Mouse (Mus musculus) large intestine, adult 2 months (tissue): ENCODE data around the gene Pla2g4b. TPM values are rescaled to one million over a fixed set of nuclear protein-coding genes. Genes with fewer than 3 reads are reported as not detected.

Experiments used
- DNase-seq: peaks from one replicate; pipeline ENCODE4 v3.0.0-alpha.2; 2012; ENCODE audit warnings: low read depth, low spot score
- WGBS: fragments of 180-500 bp; shearing (Covaris S2); methylation state at CpG from one replicate; pipeline ENCODE4 v1.1.7; 2018; 5-methylcytosine and 5-hydroxymethylcytosine counted together
- polyA plus RNA-seq: library from polyadenylated mRNA; depleted of rRNA; stranded (reverse); fragments of >200 nt; gene quantifications from 2 replicates; pipeline ENCODE4 v1.2.3, GENCODE M21; 2012

Gene Pla2g4b
- polyA plus RNA-seq, 1 experiment = 3.2 TPM

DNA sequence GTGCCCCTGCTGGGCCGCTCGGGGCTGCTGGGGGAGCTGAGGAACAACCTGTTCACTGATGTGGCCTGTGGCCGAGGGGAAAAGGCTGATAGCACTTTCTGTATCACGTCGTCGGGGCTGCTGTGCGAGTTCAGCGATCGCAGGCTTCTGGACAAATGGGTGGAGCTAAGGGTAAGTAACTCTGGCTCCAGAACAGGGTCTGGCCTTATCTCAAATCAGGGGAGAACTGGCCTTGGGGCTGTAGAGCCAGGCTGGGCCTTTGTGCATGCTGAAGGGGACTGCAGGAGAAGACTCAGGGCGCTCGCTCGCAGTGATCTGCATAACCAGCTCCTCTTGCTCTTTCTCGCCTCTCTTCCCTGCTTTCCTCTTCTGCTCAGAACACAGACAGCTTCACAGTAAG, 20.3 kb upstream of the Pla2g4b start:
- no peak for DNase-seq
- WGBS = 89% methylated on average over 13 of the region's 13 CpGs

DNA sequence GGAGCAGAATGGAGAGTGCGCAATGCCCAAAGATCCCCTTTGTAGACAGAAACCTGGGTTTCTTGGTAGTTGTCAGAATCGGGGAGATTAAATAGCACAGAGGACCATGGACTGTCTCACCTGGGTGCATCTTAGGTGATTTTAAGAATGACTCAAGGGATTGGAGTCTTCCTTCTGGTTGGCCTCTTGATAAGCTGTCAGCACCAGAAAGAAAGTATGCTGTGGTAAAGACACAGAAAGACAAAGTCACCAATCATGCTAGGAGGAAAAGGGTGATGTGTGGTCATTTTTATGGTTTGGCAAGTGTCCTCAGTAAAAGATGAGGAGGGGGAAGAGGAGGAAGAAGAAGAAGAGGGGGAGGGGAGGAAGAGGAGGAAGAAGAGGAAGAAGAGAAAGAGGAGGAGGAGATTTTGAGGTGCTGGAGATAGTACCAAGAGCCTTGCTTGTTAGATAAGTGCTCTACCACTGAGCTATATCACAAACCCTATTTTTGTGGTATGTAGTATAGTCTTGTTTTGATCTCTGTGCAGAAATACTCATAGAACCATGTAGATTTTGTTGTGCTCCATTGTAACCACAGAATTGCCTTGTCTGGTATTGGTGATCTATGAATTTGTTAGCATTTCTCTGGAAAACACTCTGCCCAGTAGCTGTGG, 19.3 kb upstream of the Pla2g4b start:
- WGBS = 95% methylated on average over 2 of the region's 2 CpGs
- DNase-seq = no peak

DNA sequence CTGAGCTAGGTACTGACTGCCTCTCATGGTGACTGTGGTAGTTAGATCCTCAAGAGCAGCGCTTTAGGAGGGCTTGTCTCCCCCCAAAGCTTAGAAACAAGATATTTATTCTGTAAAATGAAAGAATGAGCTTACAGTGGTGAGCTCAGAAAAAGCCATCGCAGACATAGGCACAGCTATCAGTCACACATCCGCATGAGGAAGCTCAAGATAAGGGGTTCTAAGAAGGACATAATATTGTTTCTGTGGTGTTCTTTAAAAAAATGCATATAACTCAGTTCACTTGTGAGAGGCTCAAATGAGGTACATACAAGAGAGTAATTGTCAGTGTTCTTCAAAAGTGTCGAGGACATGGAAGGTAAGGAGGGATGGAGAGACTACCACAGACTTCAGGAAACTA, 17.3 kb upstream of the Pla2g4b start:
- 96% methylated on average over 4 of the region's 4 CpGs for WGBS
- no peak for DNase-seq

DNA sequence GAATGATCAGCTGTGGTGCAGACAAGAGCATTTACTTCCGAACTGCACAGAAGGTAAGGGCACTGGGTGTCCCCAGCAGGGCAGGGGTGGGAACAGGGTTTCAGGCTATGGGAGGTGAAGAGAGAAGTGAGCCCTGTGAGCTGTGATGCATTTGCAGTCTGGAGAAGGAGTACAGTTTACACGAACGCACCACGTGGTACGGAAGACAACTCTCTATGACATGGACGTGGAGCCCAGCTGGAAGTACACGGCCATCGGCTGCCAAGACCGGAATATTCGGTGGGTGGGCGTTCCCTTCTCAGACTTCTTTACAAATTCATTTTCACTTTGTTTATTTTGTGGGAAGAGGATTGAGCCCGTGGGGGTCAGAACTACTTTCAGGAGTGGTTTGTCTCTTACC, 15.6 kb upstream of the Pla2g4b start:
- DNase-seq = no peak
- WGBS = 81% methylated on average over 12 of the region's 12 CpGs

DNA sequence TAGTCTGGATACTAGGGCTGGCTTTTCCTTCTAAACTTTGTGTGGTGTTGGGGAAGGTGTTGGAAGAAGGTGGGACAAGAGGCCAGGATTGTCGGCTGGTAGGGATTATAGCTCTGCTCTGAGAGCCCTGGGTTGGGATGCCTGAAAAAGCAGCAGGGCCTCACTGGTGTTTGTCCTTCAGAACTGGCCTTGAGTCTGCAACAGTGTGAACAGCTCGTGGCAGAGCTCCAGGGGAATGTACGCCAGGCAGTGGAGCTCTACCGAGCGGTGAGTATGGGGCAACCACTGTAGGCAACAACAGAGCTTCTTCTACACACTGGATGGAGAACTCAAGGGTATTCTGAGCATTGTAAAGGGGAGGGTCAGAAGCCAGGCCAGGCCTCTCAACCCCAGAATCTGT, 8.9 kb upstream of the Pla2g4b start:
- no peak for DNase-seq
- 80% methylated on average over 5 of the region's 5 CpGs for WGBS

DNA sequence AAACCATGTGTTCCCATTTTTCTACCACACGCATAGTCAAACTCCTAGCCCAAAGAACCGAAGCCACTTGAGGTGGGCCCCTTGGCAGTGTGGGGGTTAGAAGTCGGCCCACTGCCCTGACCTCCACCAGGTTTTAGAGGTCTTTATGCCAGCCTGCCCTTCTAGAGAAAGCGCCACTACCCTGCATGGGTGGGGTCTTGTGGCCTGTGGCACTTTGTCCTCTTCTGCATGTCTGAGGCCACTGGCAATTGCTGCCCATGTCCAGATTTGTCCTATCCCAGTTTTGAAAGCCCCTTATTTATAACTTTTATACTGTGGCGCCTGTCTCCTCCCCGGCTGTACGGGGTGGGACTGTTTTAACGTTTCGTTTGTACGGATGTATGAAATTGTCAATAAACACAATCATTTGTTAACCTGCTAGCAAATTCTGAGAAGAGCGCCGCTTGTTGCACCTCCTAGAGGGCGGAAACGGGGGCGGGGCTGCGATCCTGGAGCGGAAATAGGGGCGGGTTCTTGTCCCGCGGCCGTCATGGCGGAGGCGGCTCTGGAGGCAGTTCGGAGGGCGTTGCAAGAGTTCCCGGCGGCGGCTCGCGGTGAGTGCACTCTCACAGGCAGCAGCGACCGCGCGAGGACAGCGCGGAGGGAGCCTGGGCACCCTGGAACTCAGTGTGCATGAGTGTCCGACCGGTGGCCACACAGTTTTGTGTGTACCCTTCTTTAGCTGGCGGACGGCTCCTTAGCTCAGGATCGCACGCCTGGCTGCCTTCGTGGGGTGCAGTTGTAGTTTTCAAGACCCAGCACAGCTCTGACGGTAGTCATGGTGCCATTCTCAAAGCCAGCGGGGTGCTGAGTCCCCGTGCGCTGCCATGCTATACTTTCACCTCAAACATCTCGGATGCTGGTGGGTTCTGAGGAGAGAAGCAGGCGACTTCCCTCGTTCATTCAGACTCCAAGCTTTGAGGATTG, 6.0 kb upstream of the Pla2g4b start, which contains the start of the genes Jmjd7 and Gm28042:
Gene Jmjd7 (plus strand): TSS at position 500 of the 966 bp plus-strand sequence.
Gene Gm28042 (plus strand): TSS at position 510 of the 966 bp plus-strand sequence.
- peak; percentile 73 for DNase-seq
- 6% methylated on average over 50 of the region's 50 CpGs for WGBS

DNA sequence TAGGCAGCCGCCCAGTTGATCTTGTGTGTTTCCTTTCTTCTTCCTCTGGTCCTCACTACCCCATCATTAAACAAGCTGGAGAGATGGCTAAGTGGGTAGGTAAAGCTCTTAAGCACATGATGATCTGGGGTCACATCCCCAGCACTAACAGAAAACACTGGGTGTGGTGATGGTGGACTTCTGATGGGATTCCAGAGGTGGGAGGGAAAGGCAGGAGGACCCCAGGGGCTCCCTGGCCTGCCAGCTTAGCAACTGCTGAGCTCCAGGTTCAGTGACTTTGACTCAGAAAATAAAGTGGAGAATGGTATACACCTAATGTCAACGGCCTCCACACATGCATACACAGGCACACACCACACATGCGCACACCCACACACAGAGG, 5.3 kb upstream of the Pla2g4b start:
- no peak for DNase-seq
- WGBS = 27% methylated on average over 3 of the region's 3 CpGs

DNA sequence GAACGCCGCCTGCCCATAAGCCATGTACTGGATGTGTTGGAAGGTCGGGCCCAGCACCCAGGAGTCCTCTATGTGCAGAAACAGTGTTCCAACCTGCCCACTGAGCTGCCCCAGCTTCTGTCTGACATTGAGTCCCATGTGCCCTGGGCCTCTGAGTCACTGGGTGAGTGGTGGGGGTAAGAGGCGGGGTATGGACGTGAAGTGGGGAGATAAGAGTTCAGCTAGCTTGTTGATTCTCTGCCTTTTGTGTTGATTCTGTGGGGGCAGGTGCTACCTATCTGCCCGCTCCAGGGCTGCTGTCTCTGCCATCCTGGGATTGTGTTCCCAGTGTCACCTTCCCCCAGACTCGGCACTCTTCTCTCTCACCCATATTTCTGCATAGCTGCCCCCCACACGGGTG, 2.8 kb upstream of the Pla2g4b start:
- 89% methylated on average over 8 of the region's 8 CpGs for WGBS
- DNase-seq = no peak

DNA sequence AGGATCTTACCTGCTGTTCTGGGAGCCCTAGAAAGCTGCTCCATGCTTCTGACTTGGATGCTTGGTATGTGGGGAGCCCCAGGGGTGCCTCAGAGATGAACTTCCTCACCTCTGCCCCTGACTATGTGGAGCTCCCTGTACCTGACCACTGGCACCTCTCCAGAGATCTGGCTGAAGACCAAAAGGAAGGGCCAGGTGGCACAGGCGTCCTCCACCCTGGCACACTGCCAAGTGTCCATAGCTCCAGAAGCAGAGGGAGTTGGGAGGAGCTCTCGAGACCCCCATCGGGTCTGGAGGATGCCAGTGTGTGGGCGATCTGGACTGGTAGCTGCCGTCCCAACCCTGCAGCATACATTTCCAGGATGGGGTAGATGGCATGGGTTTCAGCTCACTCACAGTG, 509 bp downstream of the Pla2g4b start:
- DNase-seq = no peak
- 65% methylated on average over 5 of the region's 5 CpGs for WGBS

DNA sequence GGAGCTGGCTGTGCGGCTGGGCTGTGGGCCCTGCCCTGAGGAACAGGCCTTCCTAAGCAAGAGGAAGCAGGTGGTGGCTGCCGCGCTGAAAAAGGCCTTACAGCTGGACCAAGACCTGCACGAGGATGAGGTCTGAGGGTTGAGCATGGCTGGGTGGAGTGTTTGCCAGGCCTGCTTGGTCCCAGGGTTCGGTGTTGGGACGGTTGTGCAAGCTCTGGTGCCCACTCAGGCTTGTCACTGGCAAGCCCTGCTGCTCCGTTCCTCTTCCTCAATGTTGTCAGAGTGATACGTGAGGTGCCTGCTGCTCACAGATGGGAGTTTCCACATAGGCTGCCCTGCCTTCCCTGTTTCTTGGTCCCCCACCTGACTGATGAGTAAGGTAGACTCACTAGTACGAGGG, 4.5 kb downstream of the Pla2g4b start:
- 84% methylated on average over 9 of the region's 9 CpGs for WGBS
- DNase-seq = no peak

DNA sequence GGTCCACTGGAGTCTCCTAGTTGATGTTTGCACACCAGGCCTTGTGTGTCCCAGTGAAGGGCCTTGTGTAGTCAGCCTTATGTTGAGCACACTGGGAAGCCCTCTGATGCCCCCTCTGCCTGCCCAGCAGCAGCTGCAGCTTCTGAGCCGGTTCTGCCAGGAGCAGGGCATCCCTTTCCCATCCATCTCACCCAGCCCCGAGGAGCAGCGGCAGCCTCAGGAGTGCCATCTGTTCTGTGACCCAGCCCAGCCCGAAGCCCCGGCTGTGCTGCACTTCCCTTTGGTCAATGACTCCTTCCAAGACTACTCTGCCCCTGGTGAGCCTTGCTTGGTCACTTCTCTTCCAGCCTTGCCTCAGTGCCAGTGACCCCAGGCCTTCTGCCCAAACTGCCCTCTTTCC, 7.8 kb downstream of the Pla2g4b start:
- DNase-seq = no peak
- WGBS = 80% methylated on average over 5 of the region's 5 CpGs

DNA sequence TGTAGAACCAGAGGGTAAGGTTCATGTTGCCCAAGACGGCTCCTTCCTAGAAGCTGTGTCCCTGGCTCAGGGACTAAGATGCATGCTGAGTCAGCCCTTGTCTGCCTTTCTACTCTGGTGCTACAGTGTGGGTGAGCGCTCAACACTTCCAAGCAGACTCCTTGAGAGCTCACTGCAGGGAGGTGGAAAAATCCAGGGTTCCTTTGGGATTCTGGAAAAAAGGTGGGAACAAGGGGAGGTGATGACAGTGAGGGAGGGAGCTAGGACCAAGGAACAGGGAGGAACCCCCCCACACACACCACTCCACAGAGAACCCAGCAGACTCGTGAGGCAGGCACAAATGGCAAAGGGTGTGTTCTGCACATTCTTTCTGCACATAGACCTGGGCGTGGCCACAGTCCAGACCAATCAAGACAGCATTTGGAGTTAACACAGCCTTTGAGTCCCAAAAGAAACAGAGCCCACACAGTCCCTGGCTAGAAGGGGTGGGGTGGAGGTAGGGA, 10.9 kb downstream of the Pla2g4b start:
- no peak for DNase-seq
- WGBS = 37% methylated on average over 4 of the region's 4 CpGs

DNA sequence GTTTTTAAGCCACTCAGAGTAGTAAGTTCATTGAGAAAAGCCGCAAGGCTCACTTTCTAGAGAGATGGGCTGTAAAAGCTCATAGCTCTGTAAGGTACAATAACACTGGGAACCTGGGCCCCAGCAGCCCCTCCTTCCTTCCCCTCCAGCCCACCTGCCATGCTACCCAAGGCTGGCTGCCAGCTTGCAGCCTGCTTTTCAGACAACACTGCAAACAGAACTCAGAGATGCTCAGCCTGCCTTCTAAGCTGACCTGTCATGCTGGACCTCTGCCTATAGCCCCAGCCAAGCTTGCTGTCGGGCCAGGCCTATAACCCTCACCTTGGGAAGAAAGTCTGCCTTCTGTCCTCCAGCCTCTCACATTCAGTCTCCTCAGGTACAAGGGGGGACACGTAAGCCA, 11.5 kb downstream of the Pla2g4b start:
- no peak for DNase-seq
- 50% methylated on average over 3 of the region's 3 CpGs for WGBS

DNA sequence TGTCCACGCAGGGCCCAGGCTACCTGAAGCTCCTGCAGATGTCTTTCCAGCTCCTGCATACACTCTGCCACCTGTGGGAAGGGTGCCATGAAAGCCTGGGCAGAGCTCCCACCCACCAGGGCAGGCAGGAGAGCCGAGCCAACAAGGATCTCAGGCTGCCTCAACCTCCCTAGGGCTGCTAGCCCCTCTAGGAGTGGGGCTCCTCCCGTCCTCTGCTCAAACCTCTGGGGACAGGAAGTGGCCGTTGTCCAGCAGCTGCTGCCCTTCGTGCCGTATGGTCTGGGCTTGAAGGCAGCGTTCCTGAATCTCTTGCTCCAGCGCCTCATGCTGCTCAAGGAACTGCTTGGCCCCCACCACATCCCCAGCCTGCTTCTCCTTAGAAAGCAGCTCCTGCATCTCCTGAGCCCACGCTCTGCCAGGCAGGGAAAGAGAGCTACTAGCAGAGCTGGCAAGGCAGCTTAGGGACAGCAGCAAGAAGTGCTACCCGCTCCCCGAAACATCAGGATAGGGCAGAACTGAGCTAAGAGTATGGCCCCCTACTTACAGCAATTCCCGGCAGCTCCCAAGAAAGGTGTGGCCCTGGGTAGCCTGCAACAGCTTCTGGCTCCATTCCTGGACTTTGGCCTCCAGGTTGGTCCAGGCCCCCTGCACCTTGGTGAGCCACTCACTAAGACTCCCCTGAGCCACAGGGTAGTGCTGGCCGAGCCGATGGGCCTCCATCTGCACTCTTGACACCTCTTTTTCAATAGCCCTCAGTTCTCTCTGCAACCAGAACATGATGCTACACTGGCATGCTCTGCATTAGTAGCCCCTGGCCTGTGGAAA, 13.5 kb downstream of the Pla2g4b start:
- 45% methylated on average over 14 of the region's 14 CpGs for WGBS
- DNase-seq = no peak

DNA sequence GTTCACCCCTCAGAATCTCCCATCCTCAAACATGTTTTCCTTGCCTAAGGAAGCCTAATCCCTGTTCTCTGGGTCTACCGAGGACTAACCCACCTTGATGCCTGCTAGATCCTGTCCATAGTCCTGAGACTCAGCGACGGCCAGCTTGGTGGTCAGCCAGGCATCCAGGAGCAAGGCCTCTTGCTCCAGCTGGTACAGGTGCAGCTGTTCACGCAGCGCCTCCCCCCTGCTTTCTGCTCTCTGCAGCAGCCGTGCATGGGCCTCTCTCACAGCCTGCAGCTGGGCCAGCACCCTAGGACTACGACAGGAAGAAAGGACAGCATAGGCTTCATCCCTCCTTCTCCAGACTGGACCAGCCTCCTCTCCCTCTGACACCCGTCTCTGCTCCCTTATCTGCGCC, 15.0 kb downstream of the Pla2g4b start:
- WGBS = 84% methylated on average over 9 of the region's 9 CpGs
- DNase-seq = no peak

DNA sequence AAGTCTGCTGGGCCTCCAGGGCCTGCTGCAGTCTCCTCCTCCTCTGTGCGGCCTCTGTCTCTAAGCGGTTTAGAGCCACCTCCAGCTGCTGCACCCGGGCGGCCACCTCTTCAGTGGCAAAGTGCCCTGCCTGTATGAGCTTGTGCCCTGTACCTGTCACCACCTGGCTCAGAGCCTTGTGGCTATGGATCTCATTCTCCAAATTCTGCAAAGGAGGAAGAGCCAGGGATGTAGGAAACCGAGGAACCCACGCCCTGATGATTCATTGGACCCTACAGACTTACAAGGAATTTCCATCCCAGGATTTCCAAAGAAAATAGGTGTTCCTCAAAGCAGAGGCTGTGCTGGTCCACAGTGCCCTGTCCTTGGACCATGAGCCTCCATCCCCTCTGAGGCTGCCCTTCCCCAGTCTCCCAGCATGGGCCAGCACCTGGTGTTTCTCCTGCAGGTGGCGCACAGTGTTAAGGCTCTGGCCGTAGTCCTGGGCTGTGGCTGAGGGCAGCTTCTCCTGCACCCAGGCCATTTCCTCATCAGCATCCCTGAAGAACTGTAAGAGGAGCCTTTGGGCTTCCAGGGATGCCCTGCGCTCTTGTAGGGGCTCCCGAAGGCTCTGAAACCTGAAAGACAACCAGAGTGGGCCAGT, 16.5 kb downstream of the Pla2g4b start:
- DNase-seq = no peak
- 69% methylated on average over 10 of the region's 10 CpGs for WGBS

DNA sequence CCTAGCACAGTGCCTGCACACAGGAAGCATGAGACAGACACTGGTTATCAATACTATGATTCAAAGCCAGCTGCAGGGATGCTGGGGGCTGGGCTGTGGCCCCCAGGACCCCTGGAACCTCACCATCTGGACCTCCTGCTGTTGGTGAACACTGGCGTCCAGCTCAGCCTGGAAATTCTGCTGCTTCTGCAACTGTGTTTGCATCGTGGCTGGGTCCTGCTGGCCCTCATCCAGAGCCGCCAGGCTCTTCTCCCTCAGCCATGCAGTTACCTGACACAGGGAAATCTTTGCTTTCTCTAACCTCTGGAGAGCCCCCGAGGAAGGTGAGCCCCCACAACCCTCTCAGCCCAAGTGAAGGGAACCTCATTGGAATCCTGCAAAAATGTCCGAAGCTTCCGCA, 18.2 kb downstream of the Pla2g4b start:
- 57% methylated on average over 6 of the region's 6 CpGs for WGBS
- no peak for DNase-seq

DNA sequence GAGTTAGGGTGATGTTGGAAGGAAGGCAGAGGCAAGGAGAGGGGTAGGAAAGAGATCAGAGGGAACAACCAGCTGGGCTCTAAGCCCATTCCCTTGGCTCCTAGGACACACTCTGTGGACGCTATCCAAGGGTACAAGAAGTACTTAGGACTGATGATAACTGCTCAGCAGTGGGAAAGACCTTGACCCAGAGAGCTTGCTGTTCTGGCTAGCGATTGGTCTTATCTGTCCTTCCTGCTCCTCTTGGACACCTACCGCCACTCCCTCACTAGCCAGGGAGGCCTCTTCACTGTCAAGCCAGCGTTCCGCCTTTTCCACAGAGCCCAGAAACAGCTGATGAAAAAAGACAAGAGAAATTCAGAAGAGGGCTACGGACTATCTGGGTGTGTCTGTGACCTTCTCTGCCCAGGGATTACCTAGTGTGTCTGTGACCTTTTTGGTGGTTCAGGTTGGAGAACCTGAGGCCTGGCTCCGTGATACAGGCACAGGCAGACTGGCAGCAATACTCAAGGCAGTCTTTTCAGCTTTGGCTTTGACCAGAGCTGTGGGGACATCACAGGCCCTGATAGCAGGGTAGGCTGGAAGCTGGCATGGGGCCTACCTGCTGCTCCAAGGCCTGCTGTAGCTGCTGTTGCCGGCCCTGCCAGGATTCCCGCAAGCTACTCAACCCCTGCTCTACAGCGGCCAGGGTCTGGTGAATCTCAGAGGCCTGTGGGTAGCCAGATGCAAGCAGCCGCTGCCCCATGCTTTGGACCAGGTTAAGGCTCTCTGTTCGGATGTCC, 21.7 kb downstream of the Pla2g4b start:
- no peak for DNase-seq
- 87% methylated on average over 12 of the region's 12 CpGs for WGBS

DNA sequence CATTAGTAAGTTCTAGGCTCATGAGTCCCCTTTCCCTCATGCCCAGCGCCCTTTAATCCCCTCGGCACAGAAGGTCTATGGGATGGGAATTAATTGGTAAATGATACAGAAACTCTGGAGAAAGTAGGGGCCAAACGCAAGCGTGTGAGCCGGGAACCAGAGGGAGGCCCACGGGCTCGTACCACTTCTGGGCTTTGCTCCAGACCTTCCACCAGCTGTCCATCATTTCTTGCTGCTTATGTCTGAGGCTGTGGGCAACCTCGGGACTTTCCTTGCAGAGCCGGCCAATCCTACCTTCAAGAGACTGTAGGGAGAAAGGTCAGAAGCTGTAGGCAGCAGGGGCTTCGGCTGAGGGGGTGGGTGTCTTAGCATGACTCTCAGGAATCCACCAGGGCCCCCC, 22.7 kb downstream of the Pla2g4b start:
- 84% methylated on average over 10 of the region's 10 CpGs for WGBS

More for the DNA sequence above, 22.7 kb downstream of the Pla2g4b start:
- no peak for DNase-seq
